Mouse (Mus musculus): ENCODE results near the gene Pawr. TPM values are rescaled to one million over a fixed set of nuclear protein-coding genes. Genes with fewer than 3 reads are reported as not detected.

The Pawr gene
- total RNA-seq, 4 experiments from 2014 or later: 2.7 to 4.2 (median 2.9) TPM

GRCm38 (mm10) chr10:108354726-108355391 lies 22.9 kb downstream of the Pawr start:
- no peak for DNase-seq (ENCODE audit: low spot score in 2 of 2)

DNA sequence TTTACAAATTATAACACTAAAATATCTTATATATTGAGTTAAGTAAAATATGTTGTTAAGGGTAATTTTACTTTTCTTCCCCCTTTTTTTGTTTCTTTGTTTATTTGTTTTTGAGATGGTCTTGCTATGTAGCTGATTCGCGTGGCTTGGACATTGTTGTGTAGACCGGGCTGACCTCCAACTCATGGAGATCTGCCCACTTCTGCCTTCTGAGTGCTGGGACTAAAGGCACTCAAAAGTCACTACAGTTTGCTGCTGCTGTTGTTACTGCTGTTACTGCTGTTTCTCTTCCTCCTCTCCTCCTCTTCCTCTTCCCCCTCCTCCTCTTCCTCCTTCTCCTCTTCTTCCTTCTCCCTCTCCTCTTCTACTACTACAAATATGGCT lies 23.5 kb downstream of the Pawr start:
- DNase-seq (ENCODE audit: low spot score in 2 of 2): no peak

GRCm38 (mm10) chr10:108356601-108357187 lies 24.8 kb downstream of the Pawr start:
- no peak for DNase-seq (ENCODE audit: low spot score in 2 of 2)

DNA sequence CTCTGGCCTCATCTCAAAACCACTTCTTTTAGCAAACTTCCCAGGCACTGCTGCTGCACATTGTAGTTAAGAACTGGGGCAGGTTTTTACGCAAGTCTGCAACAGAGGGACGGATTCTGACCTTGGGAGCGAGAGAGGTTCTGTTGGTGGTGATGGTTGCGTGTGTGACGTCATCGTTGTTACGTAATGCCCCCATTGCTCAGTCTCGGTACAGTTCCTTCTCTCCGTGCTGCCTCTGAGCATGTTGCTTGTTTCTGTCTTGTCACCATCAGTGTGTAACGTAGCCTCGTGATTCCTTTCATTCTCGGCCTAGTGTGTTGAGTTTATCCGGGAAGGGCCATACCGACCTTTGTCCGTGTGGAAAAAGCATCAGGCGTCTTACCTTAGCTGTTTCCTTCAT lies 28.1 kb downstream of the Pawr start:
- DNase-seq (ENCODE audit: low spot score in 2 of 2): no peak

GRCm38 (mm10) chr10:108360801-108361200 lies 28.9 kb downstream of the Pawr start:
- no peak for DNase-seq (ENCODE audit: low spot score in 2 of 2)

DNA sequence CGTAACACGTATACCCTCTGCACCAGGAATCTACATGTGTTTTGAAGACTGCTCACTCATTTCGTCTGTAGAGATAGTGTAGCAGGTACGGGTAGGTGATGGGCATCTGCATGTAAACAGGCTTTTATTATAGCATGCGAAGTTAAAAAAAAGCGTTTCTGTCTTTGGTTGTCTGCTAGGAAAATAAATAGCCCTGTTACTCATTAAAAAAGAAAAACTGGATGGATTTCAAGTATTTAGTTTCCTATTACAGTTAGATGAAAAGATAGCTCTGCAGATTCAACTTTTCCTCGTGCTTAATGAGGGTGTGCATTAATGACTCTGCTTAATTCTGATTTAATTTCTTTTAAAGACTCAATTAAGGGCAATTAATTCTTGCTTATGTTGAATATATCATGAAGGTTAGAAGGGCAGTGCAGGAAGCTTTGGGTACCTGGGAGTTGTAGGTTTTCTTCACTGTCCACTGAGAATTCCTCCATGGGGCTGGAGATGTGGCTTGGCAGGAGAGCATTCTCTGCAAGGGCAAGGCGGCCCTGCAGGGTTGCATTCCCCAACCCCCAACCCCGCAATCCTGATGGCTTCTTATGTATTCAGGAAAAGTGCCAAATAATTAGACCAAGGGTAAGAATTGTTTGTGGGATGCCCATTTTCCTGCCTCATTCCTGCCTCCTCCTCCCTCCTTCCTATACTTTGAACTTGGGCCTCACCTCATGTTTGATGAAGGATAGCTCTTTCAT lies 29.7 kb downstream of the Pawr start:
- DNase-seq (ENCODE audit: low spot score in 2 of 2): no peak

DNA sequence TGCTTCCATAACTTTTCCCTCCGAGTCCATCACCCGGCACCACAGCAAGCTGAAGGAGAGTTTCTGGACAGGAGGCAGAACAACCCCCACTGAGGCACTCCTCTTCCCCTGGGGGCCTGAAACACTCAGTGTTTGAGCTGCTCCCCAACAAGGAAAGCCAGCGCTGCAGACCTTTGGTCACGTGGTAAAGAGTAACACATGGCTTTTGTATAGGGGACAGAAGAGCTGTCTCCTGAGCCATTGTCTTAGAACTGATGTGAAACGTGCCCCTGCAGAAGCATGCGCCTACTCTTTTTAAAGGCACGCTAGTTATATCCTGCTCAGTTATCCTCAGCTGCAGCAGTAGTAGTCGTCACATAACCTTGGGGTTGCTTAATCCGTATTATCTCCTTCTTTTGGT lies 32.0 kb downstream of the Pawr start:
- no peak for DNase-seq (ENCODE audit: low spot score in 2 of 2)

GRCm38 (mm10) chr10:108364946-108365719 lies 33.2 kb downstream of the Pawr start:
- no peak for DNase-seq (ENCODE audit: low spot score in 2 of 2)

GRCm38 (mm10) chr10:108366251-108366650 lies 34.3 kb downstream of the Pawr start:
- no peak for DNase-seq (ENCODE audit: low spot score in 2 of 2)

DNA sequence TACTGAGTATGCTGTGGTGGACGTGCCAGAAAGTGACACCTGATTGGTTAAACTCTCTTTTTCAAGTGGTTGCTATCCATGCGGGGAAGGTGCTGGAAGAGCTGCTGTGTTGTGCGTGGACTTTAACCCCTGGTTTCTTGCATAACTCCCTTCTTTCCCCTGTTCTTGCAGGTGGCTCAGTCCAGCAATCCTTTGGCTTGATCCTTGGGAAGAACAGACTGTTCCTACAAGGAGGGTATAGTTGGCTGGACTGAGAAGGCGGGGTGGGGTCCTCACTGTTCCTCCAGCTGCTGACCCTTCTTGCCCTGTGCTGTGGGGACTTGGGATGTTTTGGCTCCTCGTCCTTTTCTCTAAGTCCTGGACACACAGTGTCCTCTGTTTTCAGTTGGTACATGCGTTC lies 36.4 kb downstream of the Pawr start:
- no peak for DNase-seq (ENCODE audit: low spot score in 2 of 2)

- DNase-seq (ENCODE audit: low spot score in 2 of 2): no peak
Measured at GRCm38 (mm10) chr10:108372258-108372657, 40.3 kb downstream of the Pawr start.

- no peak for DNase-seq (ENCODE audit: low spot score in 2 of 2)
Measured at GRCm38 (mm10) chr10:108372858-108373257, 40.9 kb downstream of the Pawr start.

DNA sequence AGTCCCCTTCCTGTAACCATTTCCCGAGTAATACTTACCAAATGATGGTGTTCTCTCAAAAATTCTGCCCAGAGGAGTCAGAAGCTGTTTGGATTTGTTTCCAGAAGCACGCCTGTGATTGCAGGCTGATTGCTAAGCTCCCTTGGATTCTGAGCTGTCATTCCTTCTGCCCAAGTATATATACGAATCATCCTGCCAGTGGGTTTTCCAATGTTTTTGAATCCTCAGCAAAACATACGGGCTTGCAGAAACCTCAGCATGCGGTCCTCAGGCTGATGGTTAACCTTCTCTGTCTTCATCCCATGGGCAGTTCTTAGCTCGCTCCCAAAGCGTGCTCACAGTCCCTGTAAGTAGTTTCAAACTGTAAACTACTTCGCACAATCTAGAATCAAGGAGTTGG lies 43.9 kb downstream of the Pawr start:
- DNase-seq (ENCODE audit: low spot score in 2 of 2): no peak

GRCm38 (mm10) chr10:108376366-108376765 lies 44.4 kb downstream of the Pawr start:
- DNase-seq (ENCODE audit: low spot score in 2 of 2): no peak

DNA sequence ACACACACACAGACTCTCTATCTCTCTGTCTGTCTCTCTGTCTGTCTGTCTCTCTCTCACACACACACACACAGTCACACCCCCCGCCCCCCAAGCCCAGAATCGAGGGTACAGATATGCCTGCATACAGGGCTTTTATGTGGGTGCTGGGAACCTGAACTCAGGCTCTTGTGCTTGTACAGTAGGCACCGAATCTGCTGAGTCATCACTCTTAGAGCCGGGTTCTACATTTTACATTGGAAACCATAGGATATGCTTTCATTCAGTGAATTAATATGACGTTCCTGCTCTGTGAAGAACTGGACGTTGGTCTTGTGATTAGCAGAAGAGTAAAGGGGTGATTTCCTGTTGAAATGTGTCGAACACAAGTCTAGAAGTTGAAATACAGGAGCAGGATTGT lies 45.4 kb downstream of the Pawr start:
- no peak for DNase-seq (ENCODE audit: low spot score in 2 of 2)

GRCm38 (mm10) chr10:108378062-108378461 lies 46.1 kb downstream of the Pawr start:
- no peak for DNase-seq (ENCODE audit: low spot score in 2 of 2)

GRCm38 (mm10) chr10:108378479-108378878 lies 46.6 kb downstream of the Pawr start:
- DNase-seq (ENCODE audit: low spot score in 2 of 2): no peak

- DNase-seq (ENCODE audit: low spot score in 2 of 2): no peak
Measured at GRCm38 (mm10) chr10:108380715-108381114, 48.8 kb downstream of the Pawr start.

GRCm38 (mm10) chr10:108384153-108384769 lies 52.3 kb downstream of the Pawr start:
- DNase-seq (ENCODE audit: low spot score in 2 of 2): no peak

- no peak for DNase-seq (ENCODE audit: low spot score in 2 of 2)
Measured at GRCm38 (mm10) chr10:108385480-108385955, 53.6 kb downstream of the Pawr start.

- DNase-seq (ENCODE audit: low spot score in 2 of 2): no peak
Measured at GRCm38 (mm10) chr10:108388410-108388915, 56.5 kb downstream of the Pawr start.

Measured in layer of hippocampus, adult 8-10 months (tissue).